Mouse (Mus musculus) heart, embryonic 13.5 days (tissue): Measurements from ENCODE around the gene Prcp. TPM values are rescaled to one million over a fixed set of nuclear protein-coding genes. Genes with fewer than 3 reads are reported as not detected.

Source experiments
- ATAC-seq: fragments of 200-750 bp; cut with Nextera tagmentation; 2 replicates; pipeline ENCODE4 v1.8.0; 2017; ENCODE audit warnings: moderate TSS enrichment; ENCODE audit not compliant: insufficient number of reproducible peaks, low FRiP score, low TSS enrichment; ENCODE audit errors: extremely low read depth
- H3K27ac ChIP-seq: fragments of 300-500 bp; sonication (generic); replicated peaks from 2 replicates; pipeline ENCODE4 v1.5.1; 2015; ENCODE audit warnings: moderate library complexity, mild to moderate bottlenecking, inconsistent platforms
- H3K27me3 ChIP-seq: fragments of 300-500 bp; sonication (generic); replicated peaks from 2 replicates; pipeline ENCODE4 v1.6.1; 2015; ENCODE audit warnings: mild to moderate bottlenecking, inconsistent platforms
- H3K36me3 ChIP-seq: fragments of 300-500 bp; sonication (generic); 2 replicates; pipeline ENCODE4 v1.6.1; 2015; ENCODE audit warnings: mild to moderate bottlenecking, inconsistent platforms
- H3K4me1 ChIP-seq: fragments of 300-500 bp; sonication (generic); 2 replicates; pipeline ENCODE4 v1.6.1; 2015; ENCODE audit warnings: inconsistent platforms
- H3K4me2 ChIP-seq: fragments of 300-500 bp; sonication (generic); 2 replicates; pipeline ENCODE4 v1.6.1; 2015; ENCODE audit warnings: inconsistent platforms, mild to moderate bottlenecking, moderate library complexity
- H3K4me3 ChIP-seq: fragments of 300-500 bp; sonication (generic); 2 replicates; pipeline ENCODE4 v1.5.1; 2015; ENCODE audit warnings: moderate library complexity, mild to moderate bottlenecking, inconsistent platforms
- H3K9ac ChIP-seq: fragments of 300-500 bp; sonication (generic); 2 replicates; pipeline ENCODE4 v1.6.1; 2015; ENCODE audit warnings: inconsistent platforms, mild to moderate bottlenecking, moderate library complexity
- H3K9me3 ChIP-seq: fragments of 300-500 bp; sonication (generic); 2 replicates; pipeline ENCODE4 v1.6.1; 2016; ENCODE audit warnings: inconsistent platforms
- WGBS: fragments of 180-500 bp; shearing (Covaris S2); methylation state at CpG from one replicate; pipeline ENCODE4 v1.1.7; 2015; ENCODE audit warnings: mixed read lengths; 5-methylcytosine and 5-hydroxymethylcytosine counted together
- polyA plus RNA-seq: library from polyadenylated mRNA; unstranded; fragments of >200 nt; fragmentation: Nextera tagmentation; extraction: Ambion mirVana; gene quantifications from 2 replicates; pipeline ENCODE4 v1.2.1, GENCODE M21; 2015

The Prcp gene
- polyA plus RNA-seq, 1 experiment from 2014 or later, result 20.6 TPM

GRCm38 (mm10) chr7:92871596-92871995, 2.7 kb upstream of the Prcp start:
- peaks cover 16% of the 10 kb centered on the region for H3K4me1 ChIP-seq
- ATAC-seq, result no peak

GRCm38 (mm10) chr7:92874761-92875408, 615 bp downstream of the Prcp start:
- no peaks in the 10 kb centered on the region for H3K9me3 ChIP-seq
- H3K27me3 ChIP-seq, result no peaks in the 10 kb centered on the region
- H3K9ac ChIP-seq, result peak overlapping the region; percentile 81
- peaks cover 24% of the 10 kb centered on the region for H3K4me1 ChIP-seq
- H3K27ac ChIP-seq, result peak overlapping the region; percentile 94
- peak overlapping the region; percentile 90 for H3K4me2 ChIP-seq
- H3K36me3 ChIP-seq, result 0 out of 2 replicates have a peak, but pooled peaks cover 6% of the 10 kb centered on the region
- ATAC-seq, result peak; percentile 86
- under 1% methylated on average over 29 of the region's 29 CpGs for WGBS
- H3K4me3 ChIP-seq, result peak overlapping the region; percentile 77

More at GRCm38 (mm10) chr7:92871596-92871995, 2.7 kb upstream of the Prcp start:
- H3K27me3 ChIP-seq, result no peaks in the 10 kb centered on the region
- WGBS, result 86% methylated on average over 4 of the region's 4 CpGs
- H3K4me2 ChIP-seq, result no peak overlapping the region
- H3K9me3 ChIP-seq, result no peaks in the 10 kb centered on the region
- no peak overlapping the region for H3K9ac ChIP-seq
- H3K36me3 ChIP-seq, result peaks cover 9% of the 10 kb centered on the region; the same call in 1 of the 2 replicates
- no peak overlapping the region for H3K27ac ChIP-seq
- no peak overlapping the region for H3K4me3 ChIP-seq

- H3K27me3 ChIP-seq, result no peaks in the 10 kb centered on the region
- WGBS, result 42% methylated on average over 3 of the region's 3 CpGs
- peak overlapping the region; percentile 77 for H3K4me3 ChIP-seq
- peak overlapping the region; percentile 94 for H3K27ac ChIP-seq
- peak overlapping the region; percentile 90 for H3K4me2 ChIP-seq
- H3K9ac ChIP-seq, result peak overlapping the region; percentile 81
- H3K4me1 ChIP-seq, result peaks cover 24% of the 10 kb centered on the region
- ATAC-seq, result no peak
- H3K9me3 ChIP-seq, result no peaks in the 10 kb centered on the region
- H3K36me3 ChIP-seq, result 0 out of 2 replicates have a peak, but pooled peaks cover 6% of the 10 kb centered on the region
Observed at GRCm38 (mm10) chr7:92876066-92876465, 1.8 kb downstream of the Prcp start.

- Histone ChIP-seq H3K27ac (peak overlapping the region; percentile 37), H3K4me2 (peak overlapping the region; percentile 90), H3K36me3 (0 out of 2 replicates have a peak, but pooled peaks cover 6% of the 10 kb centered on the region), H3K27me3 (no peaks in the 10 kb centered on the region), H3K4me3 (peak overlapping the region; percentile 77), H3K4me1 (peaks cover 24% of the 10 kb centered on the region), H3K9me3 (no peaks in the 10 kb centered on the region), H3K9ac (peak overlapping the region; percentile 55)
- ATAC-seq, result no peak
- WGBS, result 50% methylated on average over 7 of the region's 7 CpGs
Observed at GRCm38 (mm10) chr7:92876538-92876937, 2.3 kb downstream of the Prcp start.

- Histone ChIP-seq H3K4me3 (no peak overlapping the region), H3K9me3 (no peaks in the 10 kb centered on the region), H3K4me1 (peaks cover 21% of the 10 kb centered on the region), H3K27me3 (no peaks in the 10 kb centered on the region), H3K9ac (no peak overlapping the region), H3K27ac (no peak overlapping the region), H3K4me2 (no peak overlapping the region), H3K36me3 (0 out of 2 replicates have a peak, but pooled peaks cover 4% of the 10 kb centered on the region)
- 69% methylated on average over 7 of the region's 7 CpGs for WGBS
- no peak for ATAC-seq
Observed at GRCm38 (mm10) chr7:92878575-92879285, 4.5 kb downstream of the Prcp start.

- no peak for ATAC-seq
- no peaks in the 10 kb centered on the region for H3K36me3 ChIP-seq
- H3K27ac ChIP-seq, result peak overlapping the region; percentile 48; the same call in 1 of the 2 replicates
- no peak overlapping the region for H3K4me3 ChIP-seq
- no peaks in the 10 kb centered on the region for H3K27me3 ChIP-seq
- H3K9ac ChIP-seq, result no peak overlapping the region
- H3K9me3 ChIP-seq, result no peaks in the 10 kb centered on the region
- H3K4me2 ChIP-seq, result no peak overlapping the region
- 62% methylated on average over 9 of the region's 9 CpGs for WGBS
- H3K4me1 ChIP-seq, result peaks cover 27% of the 10 kb centered on the region
Observed at GRCm38 (mm10) chr7:92883850-92884716, 9.8 kb downstream of the Prcp start.

GRCm38 (mm10) chr7:92884998-92885660, 10.9 kb downstream of the Prcp start:
- Histone ChIP-seq H3K4me1 (peaks cover 27% of the 10 kb centered on the region), H3K36me3 (no peaks in the 10 kb centered on the region), H3K9ac (no peak overlapping the region), H3K4me3 (no peak overlapping the region), H3K4me2 (no peak overlapping the region), H3K27ac (no peak overlapping the region), H3K9me3 (no peaks in the 10 kb centered on the region), H3K27me3 (no peaks in the 10 kb centered on the region)
- whole genome bisulfite sequencing, result 82% methylated on average over 6 of the region's 6 CpGs
- ATAC-seq, result no peak

- no peak overlapping the region for H3K4me2 ChIP-seq
- ATAC-seq, result no peak
- H3K27me3 ChIP-seq, result no peaks in the 10 kb centered on the region
- WGBS, result 54% methylated on average over 7 of the region's 7 CpGs
- no peak overlapping the region for H3K9ac ChIP-seq
- peak overlapping the region; percentile 32; the same call in 1 of the 2 replicates for H3K27ac ChIP-seq
- H3K9me3 ChIP-seq, result no peaks in the 10 kb centered on the region
- H3K36me3 ChIP-seq, result no peaks in the 10 kb centered on the region
- H3K4me3 ChIP-seq, result no peak overlapping the region
- peaks cover 31% of the 10 kb centered on the region for H3K4me1 ChIP-seq
Observed at GRCm38 (mm10) chr7:92886801-92887200, 12.5 kb downstream of the Prcp start.

GRCm38 (mm10) chr7:92887230-92887629, 13.0 kb downstream of the Prcp start:
- peaks cover 31% of the 10 kb centered on the region for H3K4me1 ChIP-seq
- no peak overlapping the region for H3K9ac ChIP-seq
- H3K4me2 ChIP-seq, result no peak overlapping the region
- no peaks in the 10 kb centered on the region for H3K27me3 ChIP-seq
- 87% methylated on average over 5 of the region's 5 CpGs for WGBS
- no peaks in the 10 kb centered on the region for H3K9me3 ChIP-seq
- no peak for ATAC-seq
- peaks cover 3% of the 10 kb centered on the region; the same call in 1 of the 2 replicates for H3K36me3 ChIP-seq
- H3K4me3 ChIP-seq, result no peak overlapping the region
- H3K27ac ChIP-seq, result no peak overlapping the region

- H3K9ac ChIP-seq, result no peak overlapping the region
- peaks cover 19% of the 10 kb centered on the region for H3K4me1 ChIP-seq
- peaks cover 7% of the 10 kb centered on the region; the same call in 1 of the 2 replicates for H3K36me3 ChIP-seq
- WGBS, result 59% methylated on average over 1 of the region's 1 CpGs
- H3K4me2 ChIP-seq, result no peak overlapping the region
- H3K27ac ChIP-seq, result 0 out of 2 replicates have a peak overlapping the region, but pooled peaks have one; percentile 20
- no peak for ATAC-seq
- no peaks in the 10 kb centered on the region for H3K9me3 ChIP-seq
- H3K27me3 ChIP-seq, result no peaks in the 10 kb centered on the region
- H3K4me3 ChIP-seq, result no peak overlapping the region
Observed at GRCm38 (mm10) chr7:92890211-92890610, 15.9 kb downstream of the Prcp start.
